Mouse (Mus musculus): Measurements from ENCODE around the gene Gm13178.

The Gm13178 gene

GRCm38 (mm10) chr4:144721304-144721703, at the start of gene Gm13178:
Gene Gm13178 (minus strand): TSS chr4:144721404.
- DNase-seq, result no peak

- peak; percentile 4 for DNase-seq
Measured at GRCm38 (mm10) chr4:144765722-144766121, 44.5 kb upstream of the Gm13178 start.

GRCm38 (mm10) chr4:144749139-144749538, 27.9 kb upstream of the Gm13178 start:
- DNase-seq, result no peak

- no peak for DNase-seq
Measured at GRCm38 (mm10) chr4:144719691-144720090, 1.5 kb downstream of the Gm13178 start.

- DNase-seq, result no peak
Measured at GRCm38 (mm10) chr4:144718288-144718687, 2.9 kb downstream of the Gm13178 start.

GRCm38 (mm10) chr4:144686268-144686667, 34.9 kb downstream of the Gm13178 start, which contains the start of gene Gm436:
Gene Gm436 (minus strand): TSS chr4:144686368.
- no peak for DNase-seq

Data from cerebellum, adult 11-12 months (tissue).